Mouse (Mus musculus) right cerebral cortex, postnatal 14 days (tissue): ENCODE measurements at regions not wholly inside any gene's neighbourhood (a gene's known extent, or its start where the extent isn't known, plus 50 kb on each side); places are given as distances from the start of the nearest gene placed in this dataset.
"Not testable (repeated sequence)": the region's sequence is repeated elsewhere in the genome, so short reads cannot be mapped to it uniquely, and the experiment has no call there.

ENCODE experiments used
- DNase-seq: peaks from one replicate; pipeline ENCODE4 v3.0.0; 2022

DNA sequence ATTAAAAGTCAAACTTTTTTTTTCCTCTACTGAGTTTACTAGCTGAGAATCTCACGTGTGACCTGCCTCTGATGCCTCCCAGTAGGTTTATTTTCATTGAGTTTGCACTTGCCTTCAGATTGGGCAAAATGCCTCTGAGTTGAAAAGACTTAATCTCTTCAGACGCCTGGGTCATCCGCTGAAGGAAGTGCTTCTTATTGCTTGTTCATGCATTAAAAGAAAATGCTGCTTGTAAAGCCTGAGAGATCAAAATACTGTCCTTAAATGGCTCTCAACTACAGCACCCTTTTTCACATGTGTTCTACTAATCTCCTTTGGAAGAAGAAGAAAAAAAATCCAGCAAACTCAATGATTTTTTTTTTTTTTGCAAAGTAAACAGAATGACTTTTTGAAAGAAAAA lies 351.5 kb downstream of the Kcnh5 start:
- no peak for DNase-seq

DNA sequence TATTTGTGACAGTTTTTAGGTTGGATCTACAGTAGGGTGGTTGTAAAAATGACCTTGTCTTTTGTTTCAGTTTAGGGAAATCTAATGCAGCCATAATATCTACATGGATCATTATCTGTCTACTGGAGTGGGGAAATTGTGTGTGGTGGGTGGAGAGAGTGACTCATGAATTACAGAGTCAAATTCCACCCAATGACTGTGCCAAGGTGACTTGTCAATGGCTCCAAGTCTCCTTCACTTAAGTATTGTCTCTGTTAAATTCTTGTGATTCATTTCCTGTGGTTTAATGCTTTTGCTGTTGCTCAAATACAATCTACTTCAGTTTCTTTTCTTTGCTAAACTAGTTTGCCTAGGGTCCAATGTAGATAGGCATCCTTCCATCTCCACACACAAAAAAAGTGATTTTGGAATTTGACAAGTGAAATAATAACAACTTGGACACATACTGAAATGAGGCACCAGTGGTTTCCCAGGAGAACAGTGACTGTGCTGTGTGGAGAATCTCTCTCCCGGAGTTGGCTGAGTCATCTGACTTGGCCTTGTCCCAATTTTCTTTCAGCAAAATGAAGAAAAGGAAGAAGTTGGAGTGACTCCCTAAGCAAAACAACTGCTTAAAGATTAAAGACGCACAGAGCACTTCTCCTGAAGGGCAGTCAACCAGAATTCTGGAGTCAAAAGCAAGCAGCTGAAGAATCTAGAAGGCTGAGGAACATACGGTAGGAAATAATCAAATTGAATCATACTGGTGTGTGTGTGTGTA lies 352.2 kb downstream of the Kcnh5 start:
- DNase-seq, result peak; percentile 14

DNA sequence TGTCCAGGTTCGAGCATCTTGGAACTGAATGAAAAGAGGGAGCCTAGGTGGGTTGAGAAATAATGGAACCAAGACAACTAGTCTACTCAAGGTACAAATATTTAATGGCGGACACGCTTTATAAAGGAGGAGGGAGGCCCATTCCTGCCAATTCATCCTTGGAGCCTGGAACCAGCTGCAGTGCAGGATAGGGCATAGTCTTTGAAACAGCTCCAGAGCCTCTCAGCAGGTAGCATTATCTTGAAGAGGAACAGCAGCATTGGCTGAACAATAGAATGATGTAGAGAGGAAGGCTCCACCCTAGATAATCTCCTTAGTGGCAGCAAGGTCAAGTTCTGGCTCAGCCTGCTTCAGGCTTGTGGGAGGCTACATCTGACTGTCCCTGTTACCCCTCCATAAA lies 361.0 kb downstream of the Kcnh5 start:
- not testable (repeated sequence) for DNase-seq

DNA sequence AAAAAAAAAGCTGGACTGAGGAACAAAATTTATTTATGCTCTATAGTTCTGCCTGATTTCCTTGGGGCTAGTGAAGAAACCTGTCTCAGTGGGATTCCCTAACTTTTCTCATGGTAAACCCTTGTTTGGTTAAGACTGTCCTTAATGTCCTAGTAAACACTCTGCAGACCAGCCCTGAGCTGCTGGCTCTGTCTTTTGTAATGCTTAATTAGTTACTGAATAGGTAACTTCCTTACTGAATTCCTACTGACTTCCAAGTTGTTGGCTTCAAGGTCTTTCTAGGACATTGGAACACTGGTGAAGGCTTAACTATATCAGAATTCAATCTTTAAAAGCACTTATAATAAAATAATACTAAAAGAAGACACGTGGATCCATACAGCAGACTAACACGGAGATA lies 368.6 kb downstream of the Kcnh5 start:
- not testable (repeated sequence) for DNase-seq

DNA sequence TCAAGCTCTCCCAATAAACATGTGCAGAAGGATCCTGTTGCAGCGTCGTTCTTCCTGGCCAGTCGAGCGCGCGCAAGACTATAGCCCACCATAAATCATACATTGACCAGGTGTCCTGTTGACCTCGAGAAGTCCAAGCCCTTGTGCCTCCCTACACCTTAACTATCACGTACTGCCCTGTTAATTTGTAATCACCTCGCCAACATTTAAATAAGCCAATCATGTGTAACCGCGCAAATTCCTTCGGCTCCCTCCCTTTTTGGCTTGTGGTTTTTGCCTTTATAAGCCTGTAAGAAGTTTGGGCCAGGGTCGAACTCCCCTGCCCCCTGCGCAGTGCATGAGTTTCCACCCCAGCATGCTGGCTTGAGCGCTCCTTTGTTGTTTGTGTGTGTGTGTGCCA lies 369.2 kb downstream of the Kcnh5 start:
- DNase-seq, result not testable (repeated sequence)

DNA sequence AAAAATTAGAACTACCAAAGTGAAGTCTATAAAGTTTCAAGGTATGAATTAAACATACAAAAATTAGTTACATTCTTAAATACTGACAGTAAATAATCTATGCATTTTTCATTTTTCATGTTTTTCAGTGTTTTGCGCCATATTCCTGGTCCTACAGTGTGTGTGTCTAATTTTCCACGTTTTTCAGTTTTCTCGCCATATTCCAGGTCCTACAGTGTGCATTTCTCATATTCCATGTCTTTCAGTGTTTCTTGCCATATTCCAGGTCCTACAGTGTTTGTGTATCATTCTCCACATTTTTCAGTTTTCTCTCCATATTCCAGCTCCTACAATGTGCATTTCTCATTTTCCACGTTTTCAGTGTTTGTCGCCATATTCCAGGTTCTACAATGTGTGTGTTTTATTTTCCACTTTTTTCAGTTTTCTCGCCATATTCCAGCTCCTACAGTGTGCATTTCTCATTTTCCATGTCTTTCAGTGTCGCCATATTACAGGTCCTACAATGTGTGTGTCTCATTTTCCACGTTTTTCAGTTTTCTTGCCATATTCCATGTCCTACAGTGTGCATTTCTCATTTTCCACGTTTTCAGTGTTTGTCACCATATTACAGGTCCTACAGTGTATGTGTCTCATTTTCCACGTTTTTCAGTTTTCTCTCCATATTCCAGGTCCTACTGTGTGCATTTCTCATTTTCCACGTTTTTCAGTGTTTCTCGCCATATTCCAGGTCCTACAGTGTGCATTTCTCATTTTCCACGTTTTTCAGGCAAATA lies 373.2 kb downstream of the Kcnh5 start:
- DNase-seq, result no peak

DNA sequence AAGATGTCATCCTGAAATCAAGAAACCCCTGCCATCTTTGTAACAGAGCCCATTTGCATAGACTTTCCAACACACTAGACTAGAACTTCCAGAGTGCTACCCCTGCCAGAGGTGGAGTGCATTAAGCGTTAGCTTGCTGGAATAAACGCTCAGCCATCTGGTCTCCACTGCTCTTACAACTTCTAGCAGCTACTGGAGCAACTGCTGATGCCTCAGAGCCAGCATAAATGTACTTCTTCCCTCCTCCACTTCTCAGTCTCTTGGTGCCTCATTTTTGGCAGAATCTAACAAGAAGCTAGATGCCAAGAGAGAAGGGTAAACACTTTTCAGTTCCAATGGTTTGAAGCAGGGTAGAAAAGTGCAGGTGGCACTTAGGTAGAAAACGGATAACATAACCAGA lies 385.1 kb downstream of the Kcnh5 start:
- peak; percentile 6 for DNase-seq

DNA sequence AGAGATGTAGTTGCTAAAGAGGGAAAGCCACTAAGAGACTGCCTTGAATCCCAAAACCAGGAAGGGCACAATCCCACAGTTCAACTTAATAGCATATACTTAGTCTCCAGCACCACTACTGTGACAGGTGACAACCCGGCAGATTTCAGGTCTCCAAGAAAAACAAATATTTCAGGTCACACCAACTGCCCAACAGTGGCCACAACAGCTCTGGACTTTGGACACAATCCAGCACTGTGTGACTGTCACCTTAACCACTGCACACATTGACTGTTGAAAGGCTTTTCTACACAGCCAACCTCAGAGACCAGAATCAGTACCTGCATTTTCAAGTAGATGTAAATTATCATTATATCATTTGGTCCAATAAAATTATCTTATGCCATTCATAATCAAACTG lies 414.8 kb downstream of the Kcnh5 start:
- no peak for DNase-seq

DNA sequence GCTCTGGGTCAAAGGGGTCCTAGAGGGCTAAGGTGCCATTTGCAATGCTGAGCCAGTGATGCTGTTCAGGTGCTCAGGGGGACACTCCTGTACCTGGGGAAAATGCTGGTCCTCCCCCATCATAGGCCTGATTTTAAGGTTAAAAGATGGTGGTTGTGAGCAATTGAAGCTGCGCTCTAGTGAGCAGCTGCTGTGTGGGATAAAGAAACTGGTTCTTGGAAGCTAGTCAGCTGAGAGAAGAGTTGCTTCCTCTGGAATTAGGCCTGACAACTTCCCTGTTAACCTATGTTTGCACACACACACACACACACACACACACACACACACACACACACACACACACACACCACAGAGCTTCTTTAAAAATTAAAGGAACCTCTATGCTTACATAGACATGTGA lies 428.9 kb upstream of the Gm11042 start:
- no peak for DNase-seq

DNA sequence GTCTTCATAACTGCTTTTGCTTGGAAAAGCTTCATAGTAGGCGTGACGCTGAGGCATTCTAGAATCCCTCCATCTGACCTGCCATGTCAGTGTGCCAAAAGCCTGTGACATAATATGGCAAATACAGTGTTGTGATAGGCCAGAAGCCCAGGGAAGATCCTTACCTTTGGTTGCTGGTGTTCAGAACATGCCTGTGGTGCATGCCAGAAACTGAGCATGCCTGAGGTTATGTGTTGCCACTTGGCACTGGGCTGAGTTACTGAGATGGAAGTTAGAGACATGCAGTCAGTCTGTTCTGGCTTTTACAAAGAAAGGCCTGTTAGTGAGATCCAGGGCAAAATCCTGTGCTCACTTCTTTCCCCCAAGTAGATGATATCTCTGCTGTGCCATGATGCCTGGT lies 412.7 kb upstream of the Gm11042 start:
- DNase-seq, result no peak

DNA sequence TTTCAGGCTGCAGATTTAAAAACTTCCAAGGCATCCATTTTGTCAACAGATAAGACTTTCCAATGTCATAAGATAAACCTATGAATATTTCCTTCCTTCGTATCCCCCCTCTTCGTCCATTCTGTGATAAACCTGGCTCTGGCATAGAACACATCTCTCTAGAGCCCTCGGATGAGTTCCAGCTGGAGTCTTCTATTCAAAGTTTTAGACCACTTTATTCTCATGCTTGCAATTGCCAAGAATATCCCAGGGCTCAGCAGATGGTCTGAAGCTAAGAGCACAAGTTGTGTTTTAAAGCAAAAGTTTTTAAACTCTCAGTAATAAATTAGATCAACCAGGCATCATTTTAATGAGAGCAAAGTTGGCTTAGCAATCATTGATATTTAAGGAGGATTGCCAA lies 363.0 kb upstream of the Gm11042 start:
- DNase-seq, result no peak

DNA sequence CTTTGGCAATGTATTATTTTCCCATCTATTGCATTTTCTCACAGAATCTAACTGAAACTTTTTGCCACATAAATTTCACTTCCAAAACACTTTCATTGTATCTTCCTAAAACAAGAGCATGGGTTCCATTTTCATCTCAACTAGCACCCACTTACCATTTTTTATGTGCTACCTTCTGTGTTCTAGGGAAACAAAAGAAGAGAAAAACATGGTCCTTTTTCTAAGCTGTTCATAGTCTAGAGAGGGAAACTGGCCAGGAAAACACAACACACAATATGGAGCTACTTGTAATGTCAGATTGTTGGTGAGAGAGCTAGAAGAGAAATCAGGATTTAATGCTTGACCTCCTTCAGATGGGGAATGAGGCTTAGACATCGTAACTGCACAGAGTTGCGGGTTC lies 361.6 kb upstream of the Gm11042 start:
- no peak for DNase-seq

DNA sequence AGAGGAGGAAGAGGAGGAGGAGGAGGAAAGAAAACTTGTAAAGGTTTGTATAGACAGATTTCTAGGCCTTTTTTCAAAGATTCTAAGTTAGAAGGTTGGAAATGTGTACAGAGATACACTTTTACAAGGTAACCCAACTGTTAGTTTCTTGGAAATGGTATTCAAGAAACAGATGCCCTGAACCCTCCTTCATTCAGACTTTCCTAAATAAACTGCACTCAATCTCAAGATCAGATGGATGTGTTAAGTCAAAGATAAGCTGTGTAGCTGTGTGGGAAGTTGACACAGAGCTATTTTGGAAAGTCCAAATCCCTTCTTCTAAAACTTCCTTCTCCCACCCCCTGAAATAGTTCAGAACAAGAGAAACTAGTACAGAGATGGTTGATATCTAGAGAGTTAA lies 342.2 kb upstream of the Gm11042 start:
- no peak for DNase-seq

DNA sequence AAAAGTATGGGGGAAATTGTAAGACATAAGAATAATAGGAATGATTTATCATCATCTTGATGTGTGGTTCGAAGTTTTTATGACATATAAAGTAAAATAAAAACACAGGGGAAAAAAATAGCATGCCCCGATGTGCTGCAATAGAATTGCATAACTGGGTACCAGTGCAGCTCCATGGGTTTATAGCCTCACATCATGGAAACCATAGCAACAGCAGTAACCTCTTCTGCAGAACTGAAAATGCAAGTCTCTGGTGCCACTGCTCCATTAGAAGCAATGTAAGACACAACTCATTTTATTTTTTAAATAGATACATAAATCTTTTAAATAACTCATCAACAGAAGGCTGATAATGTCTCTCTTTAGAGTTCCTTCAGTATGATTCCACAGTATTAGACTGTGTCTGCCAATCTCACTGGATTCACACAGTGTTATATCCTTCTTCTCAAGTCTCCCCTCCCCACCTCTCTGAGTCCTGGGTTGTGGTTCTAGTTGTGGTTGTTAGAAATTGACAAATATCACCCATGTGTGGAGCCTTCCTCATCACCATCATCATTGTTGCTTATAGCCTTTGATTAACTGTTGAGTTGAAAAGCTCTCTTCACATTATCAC lies 340.9 kb upstream of the Gm11042 start:
- DNase-seq, result no peak

DNA sequence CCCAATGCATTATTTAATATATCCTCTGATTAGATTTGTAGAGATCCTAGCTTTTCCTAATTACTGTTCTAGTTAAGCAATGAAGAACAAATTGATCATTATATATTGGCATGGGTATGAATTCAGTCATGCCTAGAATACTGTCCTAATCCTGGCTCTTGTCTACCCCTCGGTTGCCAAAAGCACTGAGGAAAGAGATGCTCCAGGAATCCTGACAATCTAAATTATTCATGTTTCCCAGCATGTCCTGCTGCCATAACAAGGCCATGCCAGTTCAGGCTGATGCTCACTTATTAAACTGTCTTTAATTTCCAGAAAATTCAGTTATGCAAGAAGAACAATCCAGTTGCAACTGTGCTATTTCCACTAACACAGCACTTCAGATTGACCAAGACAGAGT lies 335.1 kb upstream of the Gm11042 start:
- no peak for DNase-seq

DNA sequence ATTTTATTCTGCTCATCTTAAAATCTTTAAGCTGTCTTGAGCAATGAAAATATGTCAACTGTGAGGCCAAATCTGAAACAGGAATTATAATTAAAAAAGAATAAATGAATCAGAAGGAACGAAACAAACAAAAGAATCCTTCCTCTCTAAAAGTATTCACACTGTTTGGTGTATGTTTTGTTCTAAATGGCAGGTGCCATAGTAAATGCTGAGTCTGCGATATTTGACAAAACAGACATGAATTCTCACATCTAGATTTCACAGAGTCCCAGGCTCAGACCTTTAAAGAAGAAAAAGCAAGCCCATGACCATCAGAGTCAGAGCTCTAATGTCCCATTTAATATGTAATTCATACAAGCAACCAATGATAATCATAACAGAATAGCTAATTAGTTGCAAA lies 316.6 kb upstream of the Gm11042 start:
- DNase-seq, result no peak

DNA sequence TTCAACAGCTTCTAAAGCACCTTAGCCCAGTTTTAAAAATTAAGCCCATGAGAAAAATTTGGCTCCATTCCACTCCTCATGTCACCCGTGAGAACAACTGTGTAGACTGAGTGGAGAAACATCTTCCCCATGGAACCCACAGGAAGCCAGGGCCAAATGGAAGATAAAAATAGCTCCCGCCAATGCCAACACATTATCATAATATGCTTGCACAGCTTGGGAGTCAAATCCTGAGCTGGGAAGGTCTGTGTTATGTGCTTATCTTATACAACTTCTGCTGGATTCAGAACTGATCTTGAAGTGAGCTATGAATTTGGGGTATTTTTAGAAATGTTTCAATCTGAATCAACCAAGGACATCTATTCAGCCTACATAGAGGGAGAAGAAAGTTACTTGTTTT lies 279.0 kb upstream of the Gm11042 start:
- no peak for DNase-seq

DNA sequence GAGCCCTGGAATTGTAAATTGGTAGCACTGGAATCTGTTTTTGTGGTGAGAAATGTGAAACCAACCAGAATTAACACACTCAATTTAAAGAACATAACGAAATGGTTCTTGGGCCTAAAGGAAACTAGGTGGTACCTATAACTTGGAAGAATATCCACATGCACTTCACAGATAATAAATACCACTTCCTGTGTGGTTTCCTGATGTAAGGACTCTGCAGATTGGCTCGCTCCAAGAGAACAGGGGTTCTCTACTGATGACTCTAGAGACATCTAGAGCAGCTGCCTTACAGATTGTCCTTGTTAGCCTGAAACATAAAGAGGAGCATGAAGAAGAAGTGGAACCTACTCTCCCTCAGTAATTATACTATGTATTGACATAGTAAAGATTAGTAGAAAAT lies 238.4 kb upstream of the Gm11042 start:
- DNase-seq, result no peak

DNA sequence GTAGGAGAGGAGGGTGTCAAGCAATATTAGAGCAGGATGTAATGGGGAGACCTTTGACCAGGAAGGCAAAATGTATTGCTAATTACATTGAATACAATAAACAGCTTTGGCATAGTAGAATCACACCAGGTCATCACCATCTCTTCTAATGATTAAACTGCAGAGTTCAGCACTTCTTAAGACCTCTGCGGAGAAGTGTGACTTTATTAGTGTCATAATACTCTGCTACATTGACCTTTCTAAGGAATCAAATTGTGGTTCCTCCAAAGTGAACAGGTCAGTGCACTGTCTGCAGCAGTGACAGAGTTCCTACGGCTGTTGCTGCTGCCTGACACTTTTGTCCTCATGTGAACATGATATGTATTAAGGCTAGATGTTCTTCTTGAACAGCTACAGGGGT lies 228.0 kb upstream of the Gm11042 start:
- DNase-seq, result no peak

DNA sequence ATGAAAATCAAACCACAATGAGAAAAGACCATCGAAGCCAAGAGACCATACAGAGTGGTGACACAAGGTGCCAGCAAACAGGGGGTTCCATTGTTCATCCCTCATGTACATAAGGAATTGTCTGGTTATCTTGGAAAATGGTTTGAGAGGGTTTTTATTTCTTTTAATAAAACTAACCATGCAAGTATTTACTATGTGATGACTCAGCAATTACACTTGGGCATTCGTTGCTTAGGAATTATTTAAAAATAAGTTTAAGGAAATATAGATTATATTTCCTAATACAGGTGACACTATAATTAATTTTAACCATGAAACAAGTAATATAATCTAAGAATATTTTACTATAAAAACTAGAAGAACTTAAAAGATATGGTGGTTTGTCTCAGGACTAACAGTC lies 218.7 kb upstream of the Gm11042 start:
- no peak for DNase-seq

DNA sequence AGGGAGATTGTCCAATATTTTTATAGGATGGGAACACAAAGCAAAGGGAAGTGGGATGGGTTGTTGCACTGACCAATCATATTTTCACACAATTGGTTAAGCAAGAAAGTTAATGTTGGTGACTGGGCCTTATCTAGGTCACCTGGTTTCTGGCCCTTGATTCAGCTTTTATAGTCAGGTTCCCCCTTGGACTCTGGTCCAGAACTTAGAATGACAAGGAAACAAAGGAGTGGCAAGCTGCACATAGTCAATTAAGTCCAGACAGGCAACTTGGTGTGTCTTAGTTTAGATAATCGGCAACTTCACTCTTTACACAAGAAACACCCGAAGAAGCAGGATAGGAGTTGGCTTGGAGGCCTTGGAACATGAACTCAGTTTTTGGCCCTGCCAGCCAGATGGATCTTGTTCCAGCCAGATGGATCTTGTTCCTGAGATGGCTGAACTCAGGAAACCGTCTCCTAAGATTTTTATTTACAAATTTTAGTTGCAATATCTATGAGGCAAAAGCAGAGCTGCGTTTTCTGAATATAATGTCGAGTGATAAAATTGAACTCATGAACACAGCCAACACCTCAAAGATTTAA lies 212.9 kb upstream of the Gm11042 start:
- DNase-seq, result no peak

DNA sequence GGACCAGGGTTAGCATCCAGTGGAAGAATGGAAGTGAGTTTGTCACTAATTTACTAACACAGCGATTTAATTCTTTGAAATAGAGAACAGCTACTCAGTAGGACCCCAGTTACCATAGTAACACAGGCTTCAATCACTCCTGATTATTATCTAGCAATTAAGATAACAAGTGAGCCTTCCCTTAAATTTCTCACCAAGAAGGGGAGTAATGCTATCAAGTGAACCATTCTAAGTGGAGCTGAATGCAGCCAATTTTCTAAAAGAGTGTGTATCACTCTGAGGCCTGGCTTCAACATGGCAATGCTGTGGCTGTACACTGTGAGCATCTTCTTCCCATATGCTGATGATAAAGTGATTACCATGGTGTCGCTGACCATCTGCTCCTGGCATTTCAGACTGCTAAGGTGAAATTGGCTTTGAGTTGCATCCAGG lies 211.0 kb upstream of the Gm11042 start:
- DNase-seq, result no peak

DNA sequence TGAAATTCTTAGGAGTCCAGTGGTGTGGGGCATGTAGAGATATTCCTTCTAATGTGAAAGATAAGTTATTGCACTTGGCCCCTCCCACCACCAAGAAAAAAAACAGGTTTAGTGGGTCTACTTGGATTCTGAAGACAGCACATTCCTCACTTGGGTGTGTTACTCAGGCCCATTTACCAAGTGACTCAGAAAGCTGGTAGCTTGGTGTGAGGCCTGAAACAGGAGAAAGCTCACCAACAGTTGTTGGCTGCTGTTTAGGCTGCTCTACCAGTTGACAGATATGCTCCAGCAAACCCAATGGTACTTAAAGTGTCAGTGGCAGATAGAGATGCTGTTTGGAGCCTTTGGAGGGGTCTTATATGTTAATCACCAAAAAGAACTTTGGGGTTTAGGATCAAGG lies 207.8 kb upstream of the Gm11042 start:
- DNase-seq, result no peak

DNA sequence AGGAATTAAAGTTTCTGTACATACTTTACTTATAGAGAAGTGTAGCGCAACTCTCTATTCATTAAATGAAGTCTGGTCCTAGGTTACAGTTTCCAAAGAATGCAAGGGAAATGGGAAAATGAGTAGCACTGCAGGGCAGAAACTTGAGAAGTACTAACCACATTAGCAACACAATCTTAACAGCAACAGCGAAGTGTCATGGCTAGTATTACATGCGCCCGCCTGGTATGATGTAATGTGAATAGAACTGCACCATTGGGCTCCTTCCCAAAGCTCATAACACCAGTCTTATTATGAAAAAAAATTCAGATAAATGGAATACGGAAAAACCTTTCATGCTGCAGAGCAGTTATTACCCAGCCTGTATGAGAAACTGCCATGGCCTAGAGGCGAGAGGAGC lies 201.8 kb upstream of the Gm11042 start:
- DNase-seq, result no peak
